Mouse (Mus musculus) cortical plate, adult 2 months (tissue): ENCODE results near the gene Upk3a. TPM values are rescaled to one million over a fixed set of nuclear protein-coding genes. Genes with fewer than 3 reads are reported as not detected.
A peak's percentile ranks its signal among the peaks of the same experiment; 100 is the strongest.
"Not testable (repeated sequence)": the region's sequence is repeated elsewhere in the genome, so short reads cannot be mapped to it uniquely, and the experiment has no call there.

Experiments used
- H3K27ac ChIP-seq: fragments of 200-500 bp; 2 replicates; pipeline ENCODE4 v1.5.1; 2012; ENCODE audit warnings: low read length, control low read depth, inconsistent platforms; ENCODE audit not compliant: insufficient read depth
- H3K4me1 ChIP-seq: fragments of 200-500 bp; 2 replicates; pipeline ENCODE4 v1.6.1; 2011; ENCODE audit warnings: low read length; ENCODE audit not compliant: control insufficient read depth, insufficient read depth
- H3K4me3 ChIP-seq: fragments of 200-500 bp; 2 replicates; pipeline ENCODE4 v1.5.1; 2011; ENCODE audit warnings: mild to moderate bottlenecking, low read length, control low read depth; ENCODE audit not compliant: insufficient read depth
- CTCF ChIP-seq: fragments of 200-500 bp; IDR thresholded peaks from 2 replicates; pipeline ENCODE4 v1.5.1; 2011; ENCODE audit warnings: mild to moderate bottlenecking, control low read depth, low read length; ENCODE audit not compliant: insufficient read depth; ENCODE audit errors: extremely low read depth
- POLR2A ChIP-seq: fragments of 200-500 bp; IDR thresholded peaks from 2 replicates; pipeline ENCODE4 v1.6.1; 2011; ENCODE audit warnings: mild to moderate bottlenecking, low read length, control low read depth; ENCODE audit not compliant: insufficient read depth; ENCODE audit errors: extremely low read depth
- polyA plus RNA-seq: library from polyadenylated mRNA; depleted of rRNA; stranded (reverse); fragments of >200 nt; gene quantifications from 2 replicates; pipeline ENCODE4 v1.2.3, GENCODE M21; 2012

Gene Upk3a
- polyA plus RNA-seq, 1 experiment = 0.19 TPM

DNA sequence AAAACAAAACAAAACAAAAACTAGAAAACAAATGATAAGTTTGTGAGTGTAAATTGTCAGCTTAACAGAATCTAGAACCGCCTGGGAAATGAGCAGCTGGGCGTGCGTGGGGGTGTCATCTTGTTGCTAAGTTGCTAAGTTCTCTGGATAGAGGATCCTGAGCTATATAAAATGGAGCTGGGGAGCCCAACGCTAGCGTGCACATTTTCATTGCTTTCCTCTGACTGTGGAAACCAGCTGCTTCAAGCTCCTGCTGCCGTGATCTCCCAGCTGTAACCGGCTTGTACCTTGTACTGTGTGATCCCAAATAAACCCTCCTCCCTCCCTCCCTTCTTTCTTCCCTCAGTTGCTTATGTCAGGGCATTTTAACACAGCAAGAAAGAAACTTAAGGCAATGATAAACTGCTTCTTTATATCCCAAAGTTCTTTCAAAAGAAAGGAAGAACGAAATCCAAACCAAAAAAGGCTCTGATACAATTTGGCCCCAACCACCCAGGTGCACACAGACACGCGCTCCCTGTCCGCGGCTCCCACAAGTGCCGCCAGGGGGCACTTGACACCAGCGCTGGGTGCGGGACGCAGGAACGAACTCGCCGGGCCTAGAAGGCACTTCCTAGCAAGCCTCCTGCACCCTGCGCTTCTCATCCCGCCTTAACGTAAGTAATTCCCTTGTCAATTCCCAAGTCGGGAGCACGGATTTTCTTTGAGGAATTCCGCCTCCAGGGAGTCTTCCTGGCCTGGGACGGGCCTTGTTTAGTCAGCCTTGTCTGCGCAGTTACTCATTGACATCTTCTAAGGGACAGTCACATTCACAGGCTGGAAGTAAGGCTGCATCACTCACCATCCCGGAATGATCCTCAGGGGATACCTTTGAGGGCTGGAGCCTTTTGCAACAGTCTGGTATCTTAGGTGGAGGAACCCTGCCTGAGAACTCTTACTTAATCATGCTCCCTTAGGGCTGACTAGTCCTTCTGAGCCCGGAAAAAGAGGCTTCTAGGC is 15.7 kb upstream of the Upk3a start:
- TF ChIP-seq CTCF (peak; percentile 72), POLR2A (no peak)
- no peak overlapping the region for H3K27ac ChIP-seq
- H3K4me3 ChIP-seq = no peak overlapping the region

GRCm38 (mm10) chr15:85009666-85010065 is 7.3 kb upstream of the Upk3a start:
- no peak overlapping the region for H3K27ac ChIP-seq
- H3K4me1 ChIP-seq = no peaks in the 10 kb centered on the region
- TF ChIP-seq POLR2A (no peak), CTCF (no peak)
- H3K4me3 ChIP-seq = no peak overlapping the region

More for the DNA sequence above, 15.7 kb upstream of the Upk3a start:
- peaks cover 3% of the 10 kb centered on the region; the same call in 1 of the 2 replicates for H3K4me1 ChIP-seq

DNA sequence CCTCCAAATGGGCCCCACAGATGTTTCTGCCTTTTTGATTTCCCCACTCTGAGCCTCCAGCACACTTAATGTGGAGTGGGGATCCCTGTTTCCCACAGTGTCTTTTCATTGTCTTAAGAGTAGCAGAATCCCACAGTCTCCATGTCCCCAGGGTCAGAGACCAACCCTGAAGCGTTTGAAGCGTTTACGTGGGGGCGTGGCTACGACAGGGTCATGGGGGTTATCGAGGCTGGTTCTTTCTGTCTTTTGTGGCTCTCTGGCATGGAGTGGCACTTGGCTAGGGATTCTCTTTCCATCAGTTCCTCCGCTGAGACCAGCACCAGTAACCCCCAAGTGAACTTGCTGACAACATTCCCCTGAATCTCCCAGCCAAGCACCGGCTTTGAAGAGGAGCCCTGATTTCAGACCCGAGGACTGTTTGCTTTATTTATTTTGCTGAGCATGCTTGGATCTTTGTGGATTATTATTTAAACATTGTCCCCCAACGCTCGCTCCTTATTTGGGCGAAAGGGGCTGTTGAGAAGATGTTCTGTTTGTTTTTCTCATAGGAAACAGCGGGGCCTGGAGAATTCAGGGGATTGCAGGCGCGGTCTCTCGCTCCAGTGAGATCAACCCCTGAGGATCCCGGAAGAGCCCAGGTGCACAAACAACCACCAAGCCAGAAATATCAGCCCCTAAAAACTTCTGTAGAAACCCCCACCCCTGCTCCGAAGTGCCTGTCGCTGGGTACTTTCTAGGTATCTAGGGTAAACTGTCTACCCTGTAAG is 4.9 kb upstream of the Upk3a start:
- TF ChIP-seq CTCF = no peak
- no peak for TF ChIP-seq POLR2A
- H3K4me3 ChIP-seq = no peak overlapping the region
- H3K4me1 ChIP-seq = peaks cover 2% of the 10 kb centered on the region
- H3K27ac ChIP-seq = no peak overlapping the region

DNA sequence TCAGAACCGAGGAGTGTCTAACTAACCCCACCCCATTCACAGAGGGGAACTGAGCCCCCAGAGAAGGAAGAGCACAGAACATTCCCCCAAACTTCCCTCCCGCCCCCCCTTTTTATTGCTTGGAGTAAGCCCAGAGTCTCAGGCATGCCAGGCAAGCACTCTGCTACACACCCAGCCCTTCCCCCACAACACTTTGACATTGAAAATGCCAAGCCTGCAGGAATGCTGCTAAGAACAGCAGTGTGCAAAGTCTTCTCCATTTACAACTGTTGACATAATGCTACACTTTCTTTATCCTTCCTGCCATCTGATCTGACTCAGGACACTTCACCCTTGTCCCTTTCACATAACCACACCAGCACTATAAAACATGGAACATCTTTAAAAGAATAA is 4.3 kb upstream of the Upk3a start:
- TF ChIP-seq CTCF = no peak
- no peak for TF ChIP-seq POLR2A
- Histone ChIP-seq H3K4me1 (peaks cover 2% of the 10 kb centered on the region), H3K4me3 (no peak overlapping the region), H3K27ac (no peak overlapping the region)

GRCm38 (mm10) chr15:85015771-85016170 is 1.2 kb upstream of the Upk3a start:
- Histone ChIP-seq H3K27ac (no peak overlapping the region), H3K4me1 (peaks cover 2% of the 10 kb centered on the region), H3K4me3 (no peak overlapping the region)
- TF ChIP-seq CTCF (no peak), POLR2A (no peak)

DNA sequence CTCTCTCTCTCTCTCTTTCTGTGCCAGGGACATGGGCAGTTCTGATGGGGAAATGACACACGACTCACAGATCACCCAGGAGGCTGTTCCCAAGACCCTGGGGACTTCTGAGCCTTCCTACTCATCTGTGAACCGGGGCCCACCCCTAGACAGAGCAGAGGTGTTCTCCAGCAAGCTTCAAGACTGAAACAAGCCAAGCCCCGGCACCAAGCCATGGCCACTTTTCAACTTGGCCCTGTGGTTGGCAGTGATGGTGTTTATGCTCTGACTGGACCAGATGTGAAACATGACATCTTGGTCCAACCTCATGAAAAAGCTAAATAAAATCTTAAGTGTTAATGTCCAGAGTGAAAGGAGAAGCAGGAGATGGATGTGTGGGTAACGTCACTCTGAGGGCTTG is 5.3 kb downstream of the Upk3a start:
- no peak overlapping the region for H3K27ac ChIP-seq
- no peak for TF ChIP-seq CTCF
- TF ChIP-seq POLR2A = no peak
- H3K4me1 ChIP-seq = no peaks in the 10 kb centered on the region
- no peak overlapping the region for H3K4me3 ChIP-seq

DNA sequence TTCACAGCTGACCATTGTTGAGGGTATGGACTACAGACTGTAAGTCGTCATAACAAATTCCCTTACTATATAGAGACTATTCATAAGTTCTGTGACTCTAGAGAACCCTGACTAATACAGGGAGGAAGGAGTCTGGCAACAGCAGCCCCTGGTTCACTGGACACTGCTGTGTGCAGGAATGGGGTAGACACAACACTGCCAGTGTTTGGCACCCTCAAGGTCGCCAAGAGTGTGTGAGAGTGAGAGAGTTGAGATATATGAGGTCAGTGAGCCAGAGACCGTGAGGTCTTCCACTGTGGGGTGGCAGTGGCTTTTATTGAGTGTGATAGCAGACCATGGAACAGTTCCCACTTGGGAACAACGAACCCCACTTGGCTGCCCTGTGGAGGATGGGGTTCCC is 9.3 kb downstream of the Upk3a start:
- Histone ChIP-seq H3K4me1 (no peaks in the 10 kb centered on the region), H3K4me3 (no peak overlapping the region), H3K27ac (no peak overlapping the region)
- TF ChIP-seq POLR2A (no peak), CTCF (no peak)

GRCm38 (mm10) chr15:85027740-85028139 is 10.8 kb downstream of the Upk3a start:
- H3K27ac ChIP-seq = no peak overlapping the region
- no peak overlapping the region for H3K4me3 ChIP-seq
- TF ChIP-seq CTCF = no peak
- TF ChIP-seq POLR2A = no peak
- H3K4me1 ChIP-seq = no peaks in the 10 kb centered on the region

DNA sequence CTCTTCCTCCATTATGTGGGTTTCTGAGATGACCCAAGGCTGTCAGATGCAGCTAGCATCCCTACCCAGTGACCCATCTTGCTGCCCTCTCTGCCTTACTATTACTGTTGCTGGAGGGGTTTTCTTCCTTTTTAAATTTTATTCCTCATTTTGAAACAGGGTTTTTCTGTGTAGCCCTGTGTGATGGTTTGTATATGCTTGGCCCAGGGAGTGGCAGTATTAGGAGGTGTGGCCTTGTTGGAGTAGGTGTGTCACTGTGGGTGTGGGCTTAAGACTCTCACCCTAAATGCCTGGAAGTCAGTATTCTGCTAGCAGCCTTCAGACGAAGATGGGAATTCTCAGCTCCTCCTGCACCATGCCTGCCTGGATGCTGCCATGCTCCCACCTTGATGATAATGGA is 11.7 kb downstream of the Upk3a start, which contains the start of gene Fam118a:
Fam118a (plus strand) TSS at position 301 of the 400 bp plus-strand sequence.
- not testable (repeated sequence) for H3K27ac ChIP-seq, H3K4me3 ChIP-seq, H3K4me1 ChIP-seq

GRCm38 (mm10) chr15:85030643-85031042 is 13.7 kb downstream of the Upk3a start:
- H3K4me3 ChIP-seq, H3K27ac ChIP-seq, H3K4me1 ChIP-seq: not testable (repeated sequence)
